10 mouse cellular contexts compared by ENCODE assay signal in genomic region chr16:23271746-23272520, GRCm38 (mm10). TPM values are rescaled to one million over a fixed set of nuclear protein-coding genes. Genes with fewer than 3 reads are reported as not detected.
DNase-seq lines count a peak whose midpoint lies in the region; ATAC-seq and TF ChIP-seq lines count a peak whose summit lies in the region.
"Had no signal": no experiment of that assay in that cellular context is flagged by ENCODE, and none has a peak within 500 bp of the region (broad histone marks: within the 10 kb centered on the region; RNA-seq: fewer than 3 reads in every experiment).

No protein-coding gene starts in this region.

- no peak for ATAC-seq in heart, embryonic 12.5 days (ENCODE audit: insufficient number of reproducible peaks, low FRiP score)
- peak; percentile 66 for ATAC-seq in liver, postnatal 0 days

- no peaks in the 10 kb centered on the region for H3K79me2 ChIP-seq in heart, adult 2 months (replicated peaks; ENCODE audit: control insufficient read depth, insufficient read depth, low read length)
- no peaks in the 10 kb centered on the region for H3K79me2 ChIP-seq in macrophage (ENCODE audit: inconsistent target)

- peak overlapping the region; percentile 28 for H3K27ac ChIP-seq in heart, adult 2 months
- no peak overlapping the region for H3K27ac ChIP-seq in heart, embryonic 12.5 days (ENCODE audit: poor library complexity, severe bottlenecking)
- peak overlapping the region; percentile 49; the same call in 1 of the 2 replicates for H3K27ac ChIP-seq in liver, postnatal 0 days (ENCODE audit: low read depth)
- H3K27ac ChIP-seq in bone marrow, adult 2 months (ENCODE audit: control insufficient read depth, insufficient read depth, low read depth, low read length, poor library complexity), result peak overlapping the region; percentile 30; the same call in 1 of the 2 replicates
- H3K27ac ChIP-seq in macrophage, result peak overlapping the region; percentile 94
- H3K27ac ChIP-seq: neural tube, embryonic 12.5 days had no signal

- TF ChIP-seq POLR2A in heart, adult 2 months (IDR thresholded peaks at IDR 0.05; ENCODE audit: insufficient read depth, low read depth, low read length), result no peak
- TF ChIP-seq POLR2A in bone marrow, adult 2 months (IDR thresholded peaks at IDR 0.05; ENCODE audit: borderline replicate concordance, control insufficient read depth, low read depth, low read length), result no peak

- TF ChIP-seq EP300 in heart, adult 2 months (IDR thresholded peaks at IDR 0.05; ENCODE audit: insufficient read depth, low read depth, low read length), result no peak
- TF ChIP-seq EP300 in liver, postnatal 0 days (IDR thresholded peaks at IDR 0.05; ENCODE audit: low read depth), result 0 out of 2 replicates have a peak, but pooled peaks have one; percentile 17

- no peak overlapping the region for H3K9ac ChIP-seq in heart, adult 2 months (ENCODE audit: low read depth, low read length)
- no peak overlapping the region for H3K9ac ChIP-seq in heart, embryonic 12.5 days
- no peak overlapping the region for H3K9ac ChIP-seq in liver, postnatal 0 days (replicated peaks)
- H3K9ac ChIP-seq: neural tube, embryonic 12.5 days had no signal

- no peak for TF ChIP-seq CTCF in heart, adult 2 months (IDR thresholded peaks at IDR 0.05)
- no peak for TF ChIP-seq CTCF in liver, postnatal 0 days (IDR thresholded peaks at IDR 0.05; ENCODE audit: low read depth)
- TF ChIP-seq CTCF in bone marrow, adult 2 months (IDR thresholded peaks at IDR 0.05; ENCODE audit: control insufficient read depth, insufficient read depth, low read length), result no peak

- WGBS in heart, adult 2 months, result 67% methylated on average over 14 of the region's 14 CpGs
- 66% methylated on average over 14 of the region's 14 CpGs for WGBS in heart, embryonic 12.5 days
- 42% methylated on average over 14 of the region's 14 CpGs for WGBS in liver, postnatal 0 days (ENCODE audit: insufficient replicate concordance)
- 16% methylated on average over 14 of the region's 14 CpGs for WGBS in bone marrow, adult 2 months
- 15% methylated on average over 14 of the region's 14 CpGs for WGBS in macrophage (ENCODE audit: missing documents)

- no peak overlapping the region for H3K4me3 ChIP-seq in heart, adult 2 months
- H3K4me3 ChIP-seq in heart, embryonic 12.5 days, result no peak overlapping the region
- H3K4me3 ChIP-seq in liver, postnatal 0 days (ENCODE audit: low read depth, low read length), result no peak overlapping the region
- no peak overlapping the region for H3K4me3 ChIP-seq in bone marrow, adult 2 months (replicated peaks; ENCODE audit: control insufficient read depth, low read depth, low read length)
- no peak overlapping the region for H3K4me3 ChIP-seq in macrophage (ENCODE audit: inconsistent target)
- H3K4me3 ChIP-seq: neural tube, embryonic 12.5 days had no signal

- no peaks in the 10 kb centered on the region for H3K9me3 ChIP-seq in heart, embryonic 12.5 days (replicated peaks)
- H3K9me3 ChIP-seq in liver, postnatal 0 days (ENCODE audit: low read length), result no peaks in the 10 kb centered on the region
- H3K9me3 ChIP-seq: neural tube, embryonic 12.5 days had no signal

- intact Hi-C loops in heart, adult 2 months (cut with DNase I), result loop anchor here (5.0 kb wide), 2 partner anchors 45 to 120 kb away; no protein-coding TSS in a partner anchor

- no peak overlapping the region for H3K4me2 ChIP-seq in heart, embryonic 12.5 days
- H3K4me2 ChIP-seq in liver, postnatal 0 days (ENCODE audit: low read depth, low read length), result no peak overlapping the region
- H3K4me2 ChIP-seq: neural tube, embryonic 12.5 days had no signal

- H3K27me3 ChIP-seq in heart, adult 2 months (ENCODE audit: control insufficient read depth, insufficient read depth, low read length), result no peaks in the 10 kb centered on the region
- H3K27me3 ChIP-seq in heart, embryonic 12.5 days (replicated peaks), result peaks cover 4% of the 10 kb centered on the region; the same call in 1 of the 2 replicates
- no peaks in the 10 kb centered on the region for H3K27me3 ChIP-seq in liver, postnatal 0 days (ENCODE audit: insufficient read depth, low read length)
- H3K27me3 ChIP-seq: neural tube, embryonic 12.5 days had no signal

- H3K4me1 ChIP-seq in heart, adult 2 months (ENCODE audit: control insufficient read depth, insufficient read depth, low read length), result peaks cover 15% of the 10 kb centered on the region
- peaks cover 50% of the 10 kb centered on the region for H3K4me1 ChIP-seq in heart, embryonic 12.5 days (replicated peaks)
- H3K4me1 ChIP-seq in liver, postnatal 0 days (ENCODE audit: insufficient read depth), result peaks cover 33% of the 10 kb centered on the region
- peaks cover 10% of the 10 kb centered on the region for H3K4me1 ChIP-seq in bone marrow, adult 2 months (ENCODE audit: control insufficient read depth, insufficient read depth, low read length)

- peak in 1 of 2 experiments; percentile 52 for DNase-seq in heart, adult 2 months
- DNase-seq in liver, postnatal 0 days, result no peak
- DNase-seq in liver, result no peak
- DNase-seq in yolk sac, embryonic 10.5 days (ENCODE audit: low spot score), result no peak
- no peak for DNase-seq in cerebellum, adult 9-10 months
- DNase-seq: cerebellum, adult 18-20 months had no signal

- H3K36me3 ChIP-seq in heart, adult 2 months (ENCODE audit: control insufficient read depth, insufficient read depth, low read length), result no peaks in the 10 kb centered on the region; the same call in 1 of the 2 replicates
- peaks cover under 1% of the 10 kb centered on the region; the same call in 1 of the 2 replicates for H3K36me3 ChIP-seq in heart, embryonic 12.5 days
- H3K36me3 ChIP-seq in liver, postnatal 0 days (replicated peaks; ENCODE audit: insufficient read depth, low read length), result no peaks in the 10 kb centered on the region
- H3K36me3 ChIP-seq in macrophage (ENCODE audit: inconsistent target), result no peaks in the 10 kb centered on the region

RNA-seq across cellular contexts. Expression of gene St6gal1, which starts 47.4 kb away (rescaled TPM):
- total RNA-seq in heart, adult 2 months (2021), result 1 to 10 TPM; 8.4 to 9.9 TPM
- 6.0 and 9.9 TPM in 2 replicates for polyA plus RNA-seq in heart, adult 2 months (2012; rRNA removed)
- 18.9 and 21.9 TPM in 2 replicates for polyA plus RNA-seq in heart, embryonic 12.5 days (2016; fragmentation: Nextera tagmentation; extraction: Ambion mirVana)
- 17.1 and 17.3 TPM in 2 replicates for polyA plus RNA-seq in liver, postnatal 0 days (2015; fragmentation: Nextera tagmentation; extraction: Ambion mirVana)
- 3.6 and 8.7 TPM in 2 replicates for polyA plus RNA-seq in bone marrow, adult 2 months (2011; ENCODE audit: insufficient read depth, insufficient read length, low replicate concordance, missing spikeins)
- 10 to 100 TPM in 12 of 26 experiments, 1 to 10 TPM in 12, under 1 TPM in 2; 0.26 to 52.6 (median 8.3) TPM for total RNA-seq in macrophage (2018; cell fraction: chromatin; rRNA removed)
- 10 to 100 TPM in 16 of 26 experiments, 1 to 10 TPM in 10; 5.6 to 72.7 (median 28.0) TPM for total RNA-seq in macrophage (2018; cell fraction: cytosol; rRNA removed)
- total RNA-seq in macrophage (2018; cell fraction: nucleus; rRNA removed), result 10 to 100 TPM in 16 of 26 experiments, 1 to 10 TPM in 10; 6.9 to 68.1 (median 19.1) TPM
- 24.0 to 59.9 TPM (median 43.6 TPM) in 3 replicates for polyA plus RNA-seq in macrophage (2018)
